Mouse (Mus musculus) gastrocnemius, adult 8-10 months (tissue): Measurements from ENCODE around the gene Smpx. TPM values are rescaled to one million over a fixed set of nuclear protein-coding genes. Genes with fewer than 3 reads are reported as not detected.

ENCODE experiments used
- total RNA-seq, 4 experiments: library from RNA; stranded (reverse); gene quantifications; 2 replicates each; pipeline ENCODE4 v1.2.4; 2022

Smpx gene
- total RNA-seq, 4 experiments from 2014 or later: 327 to 393 (median 357) TPM

Other genes with a start within 250 kb of the Smpx start
- 100 to 1,000 TPM in 1 of 4 experiments, 10 to 100 TPM in 3; 61.4 to 129 (median 75.3) TPM for gene Sms, start 206.6 kb upstream of the Smpx start, total RNA-seq
- gene Yy2, start 129.9 kb upstream of the Smpx start, total RNA-seq: 1 to 10 TPM in 3 of 4 experiments, under 1 TPM in 1; 0.16 to 2.1 (median 1.7) TPM
- 10 to 100 TPM; 14.9 to 19.7 (median 17.4) TPM for gene Mbtps2, start 100.2 kb upstream of the Smpx start, total RNA-seq
- gene Klhl34, start 119.5 kb downstream of the Smpx start, total RNA-seq: 10 to 100 TPM; 21.4 to 28.7 (median 26.1) TPM